Mouse (Mus musculus) spleen, adult 18-20 months (tissue): ENCODE measurements at regions not wholly inside any gene's neighbourhood (a gene's known extent, or its start where the extent isn't known, plus 50 kb on each side); places are given as distances from the start of the nearest gene placed in this dataset.

Experiments
- DNase-seq, 2 experiments: peaks; one replicate each; pipeline ENCODE4 v3.0.0; 2022; ENCODE audit warnings: mixed read lengths in 2 of 2

- DNase-seq = no peak
These were observed 54.4 kb upstream of the Calcoco1 start for GRCm38 (mm10) chr15:102776218-102776850.

GRCm38 (mm10) chr15:102780626-102781025 lies 58.6 kb upstream of the Calcoco1 start:
- no peak for DNase-seq

GRCm38 (mm10) chr15:102782988-102783799 lies 61.2 kb upstream of the Calcoco1 start:
- DNase-seq = no peak

GRCm38 (mm10) chr15:102785055-102785820 lies 63.3 kb upstream of the Calcoco1 start:
- DNase-seq = peak in 1 of 2 experiments; percentile 42

- no peak for DNase-seq
These were observed 67.0 kb upstream of the Calcoco1 start for GRCm38 (mm10) chr15:102788846-102789518.

- no peak for DNase-seq
These were observed 75.1 kb upstream of the Calcoco1 start for GRCm38 (mm10) chr15:102797020-102797618.

- DNase-seq = no peak
These were observed 78.1 kb upstream of the Calcoco1 start for GRCm38 (mm10) chr15:102800049-102800448.

GRCm38 (mm10) chr15:102802265-102802813 lies 80.4 kb upstream of the Calcoco1 start:
- no peak for DNase-seq

GRCm38 (mm10) chr15:102807353-102807752 lies 85.4 kb upstream of the Calcoco1 start:
- DNase-seq = no peak

GRCm38 (mm10) chr15:102819181-102819580 lies 97.2 kb upstream of the Calcoco1 start:
- DNase-seq = no peak

- no peak for DNase-seq
These were observed 81.2 kb upstream of the Hoxc13 start for GRCm38 (mm10) chr15:102839688-102840087.

GRCm38 (mm10) chr15:102862374-102862773 lies 58.5 kb upstream of the Hoxc13 start:
- DNase-seq = no peak

- no peak for DNase-seq
These were observed 54.1 kb upstream of the Hoxc13 start for GRCm38 (mm10) chr15:102866788-102867187.
